Mouse (Mus musculus) adrenal gland, postnatal 14 days (tissue): ENCODE data around the gene Adra1d. TPM values are rescaled to one million over a fixed set of nuclear protein-coding genes. Genes with fewer than 3 reads are reported as not detected.

Experiments used
- DNase-seq: peaks from one replicate; pipeline ENCODE4 v3.0.0; 2021; ENCODE audit warnings: mixed read lengths
- total RNA-seq: library from RNA; stranded (reverse); gene quantifications from 2 replicates; pipeline ENCODE4 v1.2.3, GENCODE M21; 2021

Gene Adra1d
- total RNA-seq, 1 experiment from 2014 or later, result 16.9 TPM

- no peak for DNase-seq
Observed at GRCm38 (mm10) chr2:131541686-131542085, 20.4 kb downstream of the Adra1d start.

GRCm38 (mm10) chr2:131539780-131540179 is 22.3 kb downstream of the Adra1d start:
- DNase-seq, result no peak

GRCm38 (mm10) chr2:131538341-131538740 is 23.7 kb downstream of the Adra1d start:
- DNase-seq, result peak; percentile 93

GRCm38 (mm10) chr2:131535168-131535567 is 26.9 kb downstream of the Adra1d start:
- no peak for DNase-seq

- no peak for DNase-seq
Observed at GRCm38 (mm10) chr2:131531271-131531670, 30.8 kb downstream of the Adra1d start.

- peak; percentile 76 for DNase-seq
Observed at GRCm38 (mm10) chr2:131530623-131531008, 31.5 kb downstream of the Adra1d start.

GRCm38 (mm10) chr2:131529898-131530622 is 32.0 kb downstream of the Adra1d start:
- peak; percentile 75 for DNase-seq

GRCm38 (mm10) chr2:131527061-131527460 is 35.0 kb downstream of the Adra1d start:
- peak; percentile 59 for DNase-seq

GRCm38 (mm10) chr2:131520743-131521142 is 41.3 kb downstream of the Adra1d start:
- no peak for DNase-seq

- no peak for DNase-seq
Observed at GRCm38 (mm10) chr2:131518790-131519189, 43.3 kb downstream of the Adra1d start.

- no peak for DNase-seq
Observed at GRCm38 (mm10) chr2:131517550-131517949, 44.5 kb downstream of the Adra1d start.

- no peak for DNase-seq
Observed at GRCm38 (mm10) chr2:131514055-131514621, 47.9 kb downstream of the Adra1d start.

- DNase-seq, result no peak
Observed at GRCm38 (mm10) chr2:131513477-131513876, 48.6 kb downstream of the Adra1d start.

- no peak for DNase-seq
Observed at GRCm38 (mm10) chr2:131510531-131510930, 51.6 kb downstream of the Adra1d start.

GRCm38 (mm10) chr2:131509671-131510313 is 52.3 kb downstream of the Adra1d start:
- DNase-seq, result peak; percentile 72

GRCm38 (mm10) chr2:131508501-131508900 is 53.6 kb downstream of the Adra1d start:
- no peak for DNase-seq

- DNase-seq, result no peak
Observed at GRCm38 (mm10) chr2:131506358-131506757, 55.7 kb downstream of the Adra1d start.

- DNase-seq, result no peak
Observed at GRCm38 (mm10) chr2:131505431-131505830, 56.7 kb downstream of the Adra1d start.

GRCm38 (mm10) chr2:131502561-131502960 is 59.5 kb downstream of the Adra1d start:
- peak; percentile 40 for DNase-seq

GRCm38 (mm10) chr2:131501886-131502285 is 60.2 kb downstream of the Adra1d start:
- no peak for DNase-seq

- DNase-seq, result no peak
Observed at GRCm38 (mm10) chr2:131499290-131499845, 62.7 kb downstream of the Adra1d start.

GRCm38 (mm10) chr2:131498219-131498618 is 63.9 kb downstream of the Adra1d start:
- no peak for DNase-seq

- DNase-seq, result no peak
Observed at GRCm38 (mm10) chr2:131497224-131497856, 64.7 kb downstream of the Adra1d start.
